In genomic region chrX:140456279-140456731, GRCm38 (mm10) we compare ENCODE assay signal across 8 mouse cellular contexts. TPM values are rescaled to one million over a fixed set of nuclear protein-coding genes. Genes with fewer than 3 reads are reported as not detected.
DNase-seq lines count a peak whose midpoint lies in the region; ATAC-seq and TF ChIP-seq lines count a peak whose summit lies in the region.

TSS of gene Prps1 (plus strand) at chrX:140456613.

- DNase-seq in MEL-GATA-1-ER (ENCODE audit: extremely low read depth, low read depth), result peak; percentile 86
- peak; percentile 82 for DNase-seq in cerebellum, adult 8-10 months
- DNase-seq in hindbrain, embryonic 10.5 days (ENCODE audit: low spot score), result peak; percentile 84
- DNase-seq in layer of hippocampus, adult 9-11 months, result peak; percentile 81
- peak; percentile 92 for DNase-seq in lung, postnatal 0 days (ENCODE audit: low spot score)
- DNase-seq in ovary, postnatal 14 days (ENCODE audit: low spot score), result peak; percentile 65
- peak; percentile 91 for DNase-seq in thymus, postnatal 14 days

- H3K36me3 ChIP-seq in hindbrain, embryonic 10.5 days, result no peaks in the 10 kb centered on the region
- no peaks in the 10 kb centered on the region for H3K36me3 ChIP-seq in lung, postnatal 0 days (ENCODE audit: insufficient read depth, low read length)

- ATAC-seq in frontal cortex, adult (ENCODE audit: low TSS enrichment), result peak; percentile 99
- ATAC-seq in lung, postnatal 0 days, result peak; percentile 97

- TF ChIP-seq EP300 in lung, postnatal 0 days (IDR thresholded peaks at IDR 0.05), result 0 out of 2 replicates have a peak, but pooled peaks have one; percentile 51

- H3K27me3 ChIP-seq in hindbrain, embryonic 10.5 days (ENCODE audit: insufficient read depth, poor library complexity, severe bottlenecking), result peaks cover 34% of the 10 kb centered on the region
- no peaks in the 10 kb centered on the region for H3K27me3 ChIP-seq in lung, postnatal 0 days (replicated peaks; ENCODE audit: insufficient read depth, low read length)

- H3K4me2 ChIP-seq in lung, postnatal 0 days (replicated peaks; ENCODE audit: low read depth, low read length), result peak within 1 kb of the TSS; percentile 64

- H3K27ac ChIP-seq in hindbrain, embryonic 10.5 days, result peak within 1 kb of the TSS; percentile 81
- no peak within 1 kb of the TSS for H3K27ac ChIP-seq in lung, postnatal 0 days (ENCODE audit: low read length)

- no peak within 1 kb of the TSS for H3K9ac ChIP-seq in lung, postnatal 0 days (replicated peaks; ENCODE audit: low read depth)

- H3K4me1 ChIP-seq in hindbrain, embryonic 10.5 days (replicated peaks), result no peaks in the 10 kb centered on the region; the same call in 1 of the 2 replicates
- H3K4me1 ChIP-seq in lung, postnatal 0 days (ENCODE audit: insufficient read depth, low read depth, low read length), result no peaks in the 10 kb centered on the region

- WGBS in hindbrain, embryonic 10.5 days, result 15% methylated on average over 26 of the region's 26 CpGs
- 13% methylated on average over 26 of the region's 26 CpGs for WGBS in lung, postnatal 0 days

- TF ChIP-seq CTCF in lung, postnatal 0 days (IDR thresholded peaks at IDR 0.05), result no peak

- H3K9me3 ChIP-seq in hindbrain, embryonic 10.5 days, result no peaks in the 10 kb centered on the region
- no peaks in the 10 kb centered on the region for H3K9me3 ChIP-seq in lung, postnatal 0 days (ENCODE audit: low read length)

- peak within 1 kb of the TSS; percentile 61 for H3K4me3 ChIP-seq in hindbrain, embryonic 10.5 days
- peak within 1 kb of the TSS; percentile 49 for H3K4me3 ChIP-seq in lung, postnatal 0 days (ENCODE audit: low read depth, low read length)

RNA-seq across cellular contexts. Expression of gene Prps1, which starts in this region (rescaled TPM):
- 82.8 and 83.3 TPM in 2 replicates for polyA plus RNA-seq in hindbrain, embryonic 10.5 days (2016; fragmentation: Nextera tagmentation; extraction: Ambion mirVana)
- 17.7 and 20.8 TPM in 2 replicates for polyA plus RNA-seq in lung, postnatal 0 days (2015; fragmentation: Nextera tagmentation; extraction: Ambion mirVana)
